Mouse (Mus musculus): ENCODE data around the gene Zbtb34. TPM values are rescaled to one million over a fixed set of nuclear protein-coding genes. Genes with fewer than 3 reads are reported as not detected.

Zbtb34 gene
- total RNA-seq (2023) = 10 to 100 TPM; 34.2 to 39.6 TPM

DNA sequence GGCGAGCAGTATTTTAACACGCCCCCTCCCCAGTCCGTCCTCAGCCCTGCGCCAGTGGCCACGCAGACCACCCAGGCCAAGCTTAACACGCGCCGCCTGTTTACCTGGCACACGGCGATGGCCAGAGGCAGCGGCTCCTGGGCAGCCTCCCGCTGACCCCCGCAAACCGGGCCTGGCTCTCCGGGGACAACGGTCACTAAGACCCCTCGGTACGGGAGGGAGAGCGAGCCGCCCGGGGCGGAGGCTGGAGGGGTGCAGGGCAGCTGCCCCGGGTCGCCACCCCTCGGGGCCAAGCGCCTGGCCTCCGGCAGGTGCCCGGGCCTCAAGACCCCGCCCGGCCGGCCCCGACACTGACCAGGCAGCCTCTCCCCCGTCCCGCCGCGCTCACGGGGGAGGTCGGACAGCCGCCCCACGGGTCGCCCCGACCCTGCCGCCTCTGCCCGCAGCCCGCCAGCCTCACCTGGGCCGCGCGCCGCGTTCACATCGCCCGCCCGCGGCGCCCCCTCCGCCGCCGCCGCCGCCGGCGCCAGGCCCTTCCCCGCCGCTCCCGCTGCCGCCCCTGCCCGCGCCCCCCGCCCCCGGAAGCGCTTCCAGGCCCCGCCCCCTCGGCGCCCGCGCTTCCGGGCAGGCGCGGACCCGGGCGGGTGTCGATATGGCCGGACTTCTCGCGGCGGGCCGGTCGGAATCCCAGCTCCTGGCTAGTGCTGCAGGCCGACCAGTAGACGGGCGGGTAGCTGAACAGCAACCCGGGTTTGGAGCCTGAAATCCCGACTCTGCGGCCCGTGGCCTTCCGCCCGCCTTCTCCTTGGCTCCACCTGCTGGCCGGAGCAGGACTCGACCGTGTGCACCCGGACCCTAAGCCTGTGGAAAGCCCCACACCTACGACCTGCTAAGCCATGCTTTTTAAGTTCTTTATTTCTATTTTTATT is at the start of gene Zbtb34:
TSS of gene Zbtb34 (minus strand) at position 554 of the 929 bp plus-strand sequence.

GRCm38 (mm10) chr2:33468466-33469097 is 37.5 kb upstream of the Zbtb34 start, which contains the start of gene Zbtb43:
Gene Zbtb43 (minus strand): TSS chr2:33468559.

DNA sequence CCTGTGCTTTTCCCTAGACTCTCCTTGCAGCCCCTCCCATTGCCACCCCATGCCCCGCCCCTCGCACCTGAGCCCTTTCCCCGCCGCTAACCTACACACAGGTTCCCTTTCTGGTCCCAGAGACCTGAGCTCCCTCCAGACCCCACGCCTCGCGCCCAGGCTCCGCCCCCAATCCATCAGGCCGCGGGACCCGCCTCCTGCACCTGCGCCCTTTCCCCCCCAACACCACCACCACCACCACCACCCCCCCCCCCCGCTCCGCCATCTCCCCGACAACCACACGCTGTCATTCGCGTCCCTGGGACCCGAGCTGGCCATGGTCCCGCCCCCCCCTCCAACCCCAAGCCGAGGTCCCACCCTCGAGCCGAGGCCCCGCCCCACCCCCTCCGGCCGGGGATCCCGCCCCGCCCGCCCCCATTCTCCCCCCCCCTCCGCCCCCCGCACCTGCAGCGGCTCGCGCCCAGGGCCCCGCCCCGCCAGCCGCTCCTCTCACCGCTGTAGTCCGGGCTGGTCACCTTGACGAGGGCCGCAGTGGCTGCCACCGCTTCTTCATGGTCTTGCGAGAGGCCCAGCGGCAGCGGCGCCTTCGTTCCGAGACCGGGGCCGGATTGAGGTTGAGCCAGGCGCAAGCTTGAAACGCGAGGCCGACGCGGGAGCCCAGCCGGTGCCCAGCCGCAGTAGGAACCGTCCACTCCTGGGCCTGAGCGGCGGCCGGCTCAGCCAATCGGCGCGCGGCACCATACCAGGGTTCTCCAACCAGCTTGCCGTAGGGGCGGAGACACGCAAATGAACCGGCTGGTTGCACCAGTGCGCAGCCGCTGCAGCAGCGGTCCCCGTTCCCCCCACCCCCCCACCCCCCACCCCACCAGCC is 60.1 kb downstream of the Zbtb34 start, which contains the start of gene Ralgps1:
TSS of gene Ralgps1 (minus strand) at position 710 of the 871 bp plus-strand sequence.

Other genes with a start within 250 kb of the Zbtb34 start
- gene Angptl2, start 215.3 kb downstream of the Zbtb34 start, total RNA-seq (2023) = 1 to 10 TPM; 1.1 to 1.9 TPM
- gene Ralgps1, start 59.8 kb downstream of the Zbtb34 start, total RNA-seq (2023) = 10 to 100 TPM; 26.2 to 31.4 TPM
- 10 to 100 TPM; 10.1 to 12.8 TPM for gene Zbtb43, start 37.2 kb upstream of the Zbtb34 start, total RNA-seq (2023)
- not detected for gene Lmx1b, start 209.2 kb upstream of the Zbtb34 start, total RNA-seq (2023)